Mouse (Mus musculus) lung, embryonic 16.5 days (tissue): Measurements from ENCODE around the gene Akap6. TPM values are rescaled to one million over a fixed set of nuclear protein-coding genes. Genes with fewer than 3 reads are reported as not detected.
A peak's percentile ranks its signal among the peaks of the same experiment; 100 is the strongest.

Experiments used
- ATAC-seq: fragments of 200-750 bp; cut with Nextera tagmentation; 2 replicates; pipeline ENCODE4 v1.8.0; 2017; ENCODE audit warnings: low read depth, mild to moderate bottlenecking, moderate library complexity
- H3K27ac ChIP-seq: fragments of 300-500 bp; sonication (generic); 2 replicates; pipeline ENCODE4 v1.5.1; 2014; ENCODE audit warnings: mild to moderate bottlenecking, control low read depth, low read length
- H3K27me3 ChIP-seq: fragments of 300-500 bp; sonication (generic); 2 replicates; pipeline ENCODE4 v1.6.1; 2014; ENCODE audit warnings: low read depth, low read length, mixed read lengths; ENCODE audit not compliant: control insufficient read depth, insufficient read depth
- H3K36me3 ChIP-seq: fragments of 300-500 bp; sonication (generic); 2 replicates; pipeline ENCODE4 v1.6.1; 2014; ENCODE audit warnings: low read length; ENCODE audit not compliant: control insufficient read depth, insufficient read depth
- H3K4me1 ChIP-seq: fragments of 300-500 bp; sonication (generic); replicated peaks from 2 replicates; pipeline ENCODE4 v1.6.1; 2014; ENCODE audit warnings: low read length, mixed read lengths; ENCODE audit not compliant: control insufficient read depth, insufficient read depth
- H3K4me2 ChIP-seq: fragments of 300-500 bp; sonication (generic); 2 replicates; pipeline ENCODE4 v1.6.1; 2014; ENCODE audit warnings: low read depth, low read length, control low read depth
- H3K4me3 ChIP-seq: fragments of 300-500 bp; sonication (generic); 2 replicates; pipeline ENCODE4 v1.5.1; 2014; ENCODE audit warnings: mild to moderate bottlenecking, low read length, control low read depth
- H3K9ac ChIP-seq: fragments of 300-500 bp; sonication (generic); 2 replicates; pipeline ENCODE4 v1.6.1; 2014; ENCODE audit warnings: low read length, control low read depth
- H3K9me3 ChIP-seq: fragments of 300-500 bp; sonication (generic); 2 replicates; pipeline ENCODE4 v1.6.1; 2016; ENCODE audit warnings: low read length; ENCODE audit not compliant: control insufficient read depth
- WGBS: fragments of 180-500 bp; shearing (Covaris S2); extraction: QIAGEN DNeasy Blood & Tissue Kit; methylation state at CpG from one replicate; pipeline ENCODE4 v1.1.7; 2014; 5-methylcytosine and 5-hydroxymethylcytosine counted together
- polyA plus RNA-seq: library from polyadenylated mRNA; unstranded; fragments of >200 nt; fragmentation: Nextera tagmentation; extraction: Ambion mirVana; gene quantifications from 2 replicates; pipeline ENCODE4 v1.2.1, GENCODE M21; 2015

Akap6 gene
- polyA plus RNA-seq, 1 experiment from 2014 or later, result 0.64 TPM

DNA sequence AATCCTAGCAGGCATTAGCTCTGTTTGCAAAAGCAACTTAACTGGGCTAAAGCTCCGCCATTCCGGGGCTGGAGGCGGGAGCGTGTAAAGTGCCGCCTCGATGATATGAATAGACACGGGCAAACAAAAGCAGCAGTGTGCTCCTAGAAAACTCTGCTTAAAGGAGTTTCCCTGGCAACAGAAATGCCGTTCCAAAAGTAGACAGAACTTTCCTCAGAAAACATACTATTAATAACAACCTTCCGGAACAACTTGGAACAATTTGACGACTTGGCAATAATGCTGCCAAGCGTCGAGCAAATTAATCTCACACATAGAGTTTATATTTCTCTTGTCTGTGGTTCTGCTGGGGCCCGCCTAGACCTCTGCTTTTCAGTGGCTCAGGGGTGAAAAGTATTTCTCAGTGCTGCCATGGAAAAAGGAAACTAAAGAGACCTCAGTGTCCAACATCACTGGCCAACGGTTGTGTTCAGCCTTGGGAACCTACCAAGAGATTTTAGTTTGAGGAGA is 334.3 kb downstream of the Akap6 start:
- Histone ChIP-seq H3K4me3 (peak overlapping the region; percentile 32), H3K27me3 (no peaks in the 10 kb centered on the region; the same call in 1 of the 2 replicates), H3K9ac (0 out of 2 replicates have a peak overlapping the region, but pooled peaks have one; percentile 15), H3K4me1 (peaks cover 15% of the 10 kb centered on the region), H3K36me3 (no peaks in the 10 kb centered on the region), H3K27ac (peak overlapping the region; percentile 57), H3K4me2 (peak overlapping the region; percentile 52), H3K9me3 (no peaks in the 10 kb centered on the region)
- ATAC-seq, result peak; percentile 79
- WGBS, result 5% methylated on average over 14 of the region's 14 CpGs

DNA sequence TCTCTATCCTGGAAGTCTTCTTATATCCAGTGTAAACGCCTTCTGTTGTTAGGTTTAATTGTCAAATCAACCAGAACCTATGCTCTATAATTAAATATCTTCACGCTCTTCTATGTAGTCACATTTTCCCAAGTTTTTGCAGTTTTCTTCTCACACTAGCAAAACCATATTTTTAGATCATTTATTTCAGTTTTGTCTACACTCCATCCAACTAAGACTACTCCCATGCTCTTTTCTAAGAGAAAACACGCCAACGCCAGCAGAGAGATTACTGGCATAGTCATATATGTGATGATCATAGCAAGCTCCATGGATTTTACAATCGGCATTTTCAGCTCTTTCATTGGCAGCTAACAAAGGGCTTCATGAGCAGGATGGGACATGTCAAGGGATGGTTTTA is 341.5 kb downstream of the Akap6 start:
- no peak overlapping the region for H3K4me3 ChIP-seq
- no peaks in the 10 kb centered on the region for H3K27me3 ChIP-seq
- ATAC-seq, result no peak
- WGBS, result 87% methylated on average over 5 of the region's 5 CpGs
- no peak overlapping the region for H3K4me2 ChIP-seq
- no peak overlapping the region for H3K27ac ChIP-seq
- no peak overlapping the region for H3K9ac ChIP-seq
- H3K9me3 ChIP-seq, result no peaks in the 10 kb centered on the region
- H3K36me3 ChIP-seq, result no peaks in the 10 kb centered on the region
- H3K4me1 ChIP-seq, result no peaks in the 10 kb centered on the region

DNA sequence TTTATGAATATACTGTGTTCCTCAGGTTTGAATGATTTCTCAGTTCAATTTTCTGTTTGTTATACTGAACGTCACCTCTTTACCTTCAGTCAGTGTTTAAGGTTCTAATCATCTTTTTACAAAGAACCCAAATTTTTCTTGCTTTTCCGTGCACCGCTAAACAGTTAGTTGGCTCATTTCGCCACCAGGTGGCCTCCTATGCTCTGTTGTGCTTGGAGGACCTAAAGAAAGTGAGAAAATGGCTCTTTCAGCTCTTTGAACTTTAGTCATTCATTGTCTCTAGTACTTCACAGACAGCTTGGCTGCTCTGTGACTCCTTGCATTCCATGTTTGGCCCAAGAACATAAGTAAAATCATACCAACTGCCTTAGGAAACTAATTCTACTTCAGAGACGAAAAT is 343.6 kb downstream of the Akap6 start:
- Histone ChIP-seq H3K4me3 (no peak overlapping the region), H3K36me3 (no peaks in the 10 kb centered on the region), H3K4me1 (no peaks in the 10 kb centered on the region), H3K27ac (no peak overlapping the region), H3K4me2 (no peak overlapping the region), H3K9me3 (no peaks in the 10 kb centered on the region), H3K27me3 (no peaks in the 10 kb centered on the region), H3K9ac (no peak overlapping the region)
- ATAC-seq, result no peak
- 23% methylated on average over 5 of the region's 5 CpGs for WGBS

DNA sequence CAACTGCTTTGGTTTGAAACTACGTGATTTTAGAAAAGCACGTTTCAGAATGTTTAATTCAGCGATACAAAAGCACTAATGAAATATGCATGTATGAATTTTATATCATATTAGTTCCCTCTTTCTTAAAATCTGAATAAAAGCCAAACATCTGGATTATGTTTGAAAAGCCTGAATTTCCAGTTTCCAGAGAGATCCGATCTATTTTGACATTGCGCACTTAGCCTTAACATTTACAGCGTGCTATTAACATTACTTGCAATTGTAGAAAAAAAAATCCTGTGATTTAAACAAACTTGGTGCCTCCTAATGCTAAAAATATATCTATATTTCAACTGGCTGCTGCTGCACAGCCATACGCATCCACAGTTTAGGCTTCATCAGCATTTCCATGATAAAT is 358.4 kb downstream of the Akap6 start:
- no peak for ATAC-seq

DNA sequence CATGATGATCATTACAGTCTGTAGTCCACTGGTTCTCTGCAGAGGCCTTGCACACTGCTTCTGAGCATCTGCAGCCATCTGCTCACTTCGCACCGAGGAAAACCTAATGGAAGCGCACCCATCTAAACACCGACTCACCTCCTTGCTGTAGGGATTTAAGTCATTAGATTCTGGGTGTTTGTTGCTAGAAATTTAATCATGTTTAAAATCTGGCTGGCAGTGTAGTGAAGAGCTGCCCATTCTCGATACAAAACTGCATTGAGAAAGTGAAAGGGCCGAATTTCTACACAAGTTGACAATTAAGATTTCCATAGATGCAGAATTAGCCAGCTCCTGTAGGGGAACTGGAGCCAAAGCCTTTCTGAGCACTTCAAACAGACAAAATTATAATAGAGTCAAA is 361.7 kb downstream of the Akap6 start:
- Histone ChIP-seq H3K4me2 (no peak overlapping the region), H3K4me3 (no peak overlapping the region), H3K9me3 (no peaks in the 10 kb centered on the region), H3K27me3 (no peaks in the 10 kb centered on the region; the same call in 1 of the 2 replicates), H3K9ac (no peak overlapping the region), H3K36me3 (no peaks in the 10 kb centered on the region), H3K27ac (no peak overlapping the region), H3K4me1 (peaks cover 3% of the 10 kb centered on the region; the same call in 1 of the 2 replicates)
- WGBS, result 75% methylated on average over 6 of the region's 6 CpGs
- no peak for ATAC-seq

More for the DNA sequence above, 358.4 kb downstream of the Akap6 start:
- H3K4me2 ChIP-seq, result no peak overlapping the region
- H3K4me3 ChIP-seq, result no peak overlapping the region
- WGBS, result 68% methylated on average over 7 of the region's 7 CpGs
- H3K36me3 ChIP-seq, result no peaks in the 10 kb centered on the region
- H3K27me3 ChIP-seq, result no peaks in the 10 kb centered on the region; the same call in 1 of the 2 replicates
- peaks cover 3% of the 10 kb centered on the region; the same call in 1 of the 2 replicates for H3K4me1 ChIP-seq
- no peak overlapping the region for H3K27ac ChIP-seq
- H3K9ac ChIP-seq, result no peak overlapping the region
- H3K9me3 ChIP-seq, result no peaks in the 10 kb centered on the region

DNA sequence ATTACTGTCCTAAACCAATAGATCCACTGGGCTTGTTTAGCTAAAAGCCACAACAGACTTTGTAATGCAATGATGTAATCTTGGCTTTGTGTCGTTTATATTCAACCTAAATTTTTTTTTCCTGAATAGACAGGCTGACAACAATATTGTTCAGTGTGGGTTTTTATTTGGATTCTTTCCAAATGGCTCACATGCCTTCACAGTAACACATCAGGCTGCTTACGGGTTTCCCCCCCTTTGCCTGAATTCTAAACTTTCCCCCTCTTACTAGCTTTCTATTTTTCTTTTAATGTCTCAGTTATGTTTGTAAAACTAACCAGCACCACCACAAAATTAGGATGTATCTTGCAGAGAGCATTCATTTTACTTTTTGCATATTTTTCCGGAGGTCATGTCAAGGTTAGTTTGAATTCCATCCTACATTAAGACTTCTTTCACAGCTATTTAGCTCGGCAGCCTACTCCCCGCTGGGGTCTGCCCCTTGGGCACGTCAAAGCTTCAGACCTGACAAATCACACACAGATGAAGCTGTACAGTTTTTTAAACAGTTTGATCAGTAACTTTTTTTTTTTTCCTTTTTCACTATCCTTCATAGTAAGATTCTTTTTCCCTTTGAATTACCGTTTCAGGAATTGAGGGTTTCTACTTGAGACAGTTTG is 362.4 kb downstream of the Akap6 start:
- Histone ChIP-seq H3K27me3 (no peaks in the 10 kb centered on the region; the same call in 1 of the 2 replicates), H3K9me3 (no peaks in the 10 kb centered on the region), H3K4me1 (peaks cover 3% of the 10 kb centered on the region; the same call in 1 of the 2 replicates), H3K4me3 (no peak overlapping the region), H3K4me2 (peak overlapping the region; percentile 32), H3K9ac (no peak overlapping the region), H3K27ac (no peak overlapping the region), H3K36me3 (no peaks in the 10 kb centered on the region)
- WGBS, result 12% methylated on average over 7 of the region's 7 CpGs
- no peak for ATAC-seq

DNA sequence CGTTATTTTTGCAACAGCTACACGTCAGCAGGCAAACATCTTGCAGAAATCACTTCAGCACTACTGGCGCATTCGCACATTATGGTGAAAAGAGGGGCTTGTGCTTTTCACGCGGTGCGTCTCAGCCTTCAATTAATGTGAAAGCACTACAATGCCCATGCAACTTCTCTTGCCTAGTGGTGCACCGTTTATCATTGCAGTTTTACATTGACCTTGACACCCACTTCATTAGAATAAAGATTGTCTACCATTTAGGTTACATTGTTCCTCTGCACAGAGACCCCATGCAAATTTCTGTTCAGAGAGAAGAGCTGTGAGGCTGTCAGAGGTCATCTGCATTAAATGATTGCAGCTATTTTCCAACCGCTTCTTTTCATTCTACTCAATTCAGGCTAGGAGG is 363.8 kb downstream of the Akap6 start:
- Histone ChIP-seq H3K4me1 (peaks cover 3% of the 10 kb centered on the region; the same call in 1 of the 2 replicates), H3K4me2 (no peak overlapping the region), H3K27me3 (no peaks in the 10 kb centered on the region; the same call in 1 of the 2 replicates), H3K36me3 (no peaks in the 10 kb centered on the region), H3K9ac (no peak overlapping the region), H3K4me3 (no peak overlapping the region), H3K27ac (no peak overlapping the region), H3K9me3 (no peaks in the 10 kb centered on the region)
- WGBS, result 79% methylated on average over 9 of the region's 9 CpGs
- ATAC-seq, result no peak

DNA sequence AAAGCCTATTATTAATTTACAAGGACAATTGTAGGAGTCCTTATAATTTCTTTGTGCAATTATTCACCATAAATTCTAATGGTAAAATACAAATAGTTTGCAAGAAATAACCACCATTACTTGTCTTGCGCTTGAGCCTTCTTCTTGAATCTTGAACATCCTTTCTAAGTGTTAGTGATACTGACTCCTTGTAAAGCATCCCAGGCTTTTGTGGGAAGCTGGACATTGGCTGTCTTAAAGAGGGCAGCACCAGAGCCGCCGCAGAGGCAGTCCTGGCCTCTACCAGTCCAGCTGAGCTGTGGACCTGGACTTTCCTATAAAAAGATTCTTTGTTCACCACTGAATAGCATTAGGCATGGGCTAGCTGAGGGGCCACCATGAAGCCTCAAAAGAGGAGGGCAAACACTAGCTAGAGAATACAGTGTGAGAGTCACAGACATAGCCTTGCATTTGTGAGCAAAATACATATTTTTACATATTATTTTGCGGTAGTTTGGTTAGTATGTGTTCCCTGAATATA is 365.1 kb downstream of the Akap6 start:
- WGBS, result 86% methylated on average over 4 of the region's 4 CpGs
- Histone ChIP-seq H3K36me3 (no peaks in the 10 kb centered on the region), H3K4me2 (no peak overlapping the region), H3K4me3 (no peak overlapping the region), H3K4me1 (peaks cover 3% of the 10 kb centered on the region; the same call in 1 of the 2 replicates), H3K9ac (no peak overlapping the region), H3K9me3 (no peaks in the 10 kb centered on the region), H3K27me3 (no peaks in the 10 kb centered on the region; the same call in 1 of the 2 replicates), H3K27ac (no peak overlapping the region)
- no peak for ATAC-seq

DNA sequence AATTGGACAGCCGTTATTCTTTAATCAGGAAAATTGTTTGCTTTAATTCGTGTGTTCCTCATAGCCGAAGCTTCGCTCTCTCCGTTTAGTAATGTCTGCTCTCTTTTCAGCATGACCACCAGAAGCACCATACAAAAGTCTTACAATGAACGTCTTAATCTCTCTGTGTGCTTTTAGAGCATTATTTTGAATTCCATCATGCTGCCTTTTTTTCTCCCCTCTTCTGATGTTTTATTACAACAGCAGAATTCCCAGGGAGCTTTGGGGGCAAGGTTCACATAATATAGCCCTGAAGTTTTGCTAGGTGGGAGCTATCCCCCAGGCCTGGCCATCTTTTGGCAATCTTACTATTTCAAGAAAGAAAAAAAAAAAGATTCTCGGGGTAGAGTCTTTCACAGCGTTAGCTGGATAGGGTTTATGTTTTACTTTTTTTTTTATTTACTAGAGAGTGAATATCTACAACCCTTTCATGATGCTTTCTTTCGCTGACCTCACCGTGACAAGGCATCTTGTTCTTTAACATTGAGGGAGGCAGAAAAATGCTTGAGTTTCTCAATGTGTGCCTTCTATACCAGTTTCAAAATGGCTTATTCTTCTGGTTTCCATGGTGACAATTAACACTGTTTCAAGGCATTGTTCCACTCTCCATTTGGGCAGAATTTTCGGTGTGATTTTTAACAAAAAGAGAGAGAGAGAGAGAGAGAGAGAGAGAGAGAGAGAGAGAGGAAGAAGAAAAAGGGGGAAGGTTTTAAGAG is 366.0 kb downstream of the Akap6 start:
- Histone ChIP-seq H3K27me3 (no peaks in the 10 kb centered on the region; the same call in 1 of the 2 replicates), H3K9ac (no peak overlapping the region), H3K27ac (no peak overlapping the region), H3K4me1 (peaks cover 3% of the 10 kb centered on the region; the same call in 1 of the 2 replicates), H3K4me3 (no peak overlapping the region), H3K36me3 (no peaks in the 10 kb centered on the region), H3K4me2 (no peak overlapping the region), H3K9me3 (no peaks in the 10 kb centered on the region)
- no peak for ATAC-seq
- WGBS, result 62% methylated on average over 11 of the region's 11 CpGs
